Mouse (Mus musculus): ENCODE measurements around the gene Cytip.
"Not testable (repeated sequence)": the region's sequence is repeated elsewhere in the genome, so short reads cannot be mapped to it uniquely, and the experiment has no call there.

Gene Cytip

GRCm38 (mm10) chr2:58107887-58108286 is 87.4 kb downstream of the Cytip start:
- not testable (repeated sequence) for ATAC-seq (ENCODE audit: low TSS enrichment)

GRCm38 (mm10) chr2:58107046-58107445 is 88.3 kb downstream of the Cytip start:
- ATAC-seq (ENCODE audit: low TSS enrichment) = no peak

GRCm38 (mm10) chr2:58094818-58095217 is 100.5 kb downstream of the Cytip start:
- ATAC-seq (ENCODE audit: low TSS enrichment) = no peak

GRCm38 (mm10) chr2:58086420-58086819 is 108.9 kb downstream of the Cytip start:
- ATAC-seq (ENCODE audit: low TSS enrichment) = no peak

GRCm38 (mm10) chr2:58079849-58080248 is 115.5 kb downstream of the Cytip start:
- peak; percentile 91 for ATAC-seq (ENCODE audit: low TSS enrichment)

Measured in frontal cortex, adult (tissue).